Mouse (Mus musculus): Measurements from ENCODE around the gene Dtx2.

DNA sequence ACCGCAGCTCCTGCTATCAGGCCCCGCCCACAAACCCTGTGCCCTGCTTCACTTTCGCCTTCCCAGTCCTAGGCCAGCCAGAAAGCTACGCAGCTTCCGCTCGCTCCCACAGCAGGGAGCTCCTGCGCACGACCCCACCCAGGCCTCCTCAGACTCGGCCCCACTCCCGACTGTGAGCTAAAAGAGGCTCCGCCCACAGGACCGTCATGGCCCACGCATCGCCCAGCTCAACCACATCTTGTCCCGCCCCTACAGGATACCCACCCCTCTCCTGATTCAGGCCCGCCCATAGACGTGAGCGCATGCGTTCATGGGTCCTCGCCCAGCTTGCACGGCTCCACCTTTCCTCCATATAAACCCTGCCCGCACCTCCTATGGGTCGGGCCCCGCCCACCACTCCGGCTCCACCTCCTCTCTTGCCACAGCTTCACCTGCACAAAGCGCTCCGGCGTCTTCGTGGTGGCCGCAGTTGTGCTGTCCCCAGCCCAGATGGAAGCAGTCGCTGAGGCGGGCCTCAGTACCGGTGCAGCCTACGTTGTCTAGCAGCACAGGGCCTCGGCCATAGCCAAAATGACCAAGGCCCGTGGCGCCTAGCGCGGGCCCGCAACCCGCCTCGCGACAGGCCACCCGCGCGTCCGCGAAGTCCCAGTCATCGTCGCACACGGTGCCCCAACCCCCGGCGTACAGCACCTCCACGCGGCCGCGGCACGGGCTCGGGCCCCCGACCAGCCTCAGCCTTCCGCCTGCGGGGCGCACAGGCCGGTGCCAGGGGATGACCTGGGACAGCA, 31.9 kb upstream of the Dtx2 start:
- peak; percentile 43 for TF ChIP-seq CTCF (IDR thresholded peaks at IDR 0.05; ENCODE audit: low read depth)
- no peak for TF ChIP-seq EP300 (optimal IDR thresholded peaks at IDR 0.05)

Measured in stomach, postnatal 0 days (tissue).